Mouse (Mus musculus) limb, embryonic 11.5 days (tissue): Measurements from ENCODE around the gene Grik4. TPM values are rescaled to one million over a fixed set of nuclear protein-coding genes. Genes with fewer than 3 reads are reported as not detected.
A peak's percentile ranks its signal among the peaks of the same experiment; 100 is the strongest.

Experiments
- ATAC-seq: fragments of 200-750 bp; cut with Nextera tagmentation; 2 replicates; pipeline ENCODE4 v1.8.0; 2017; ENCODE audit warnings: low read depth; ENCODE audit not compliant: insufficient number of reproducible peaks, low FRiP score, low TSS enrichment
- DNase-seq: peaks from one replicate; pipeline ENCODE4 v3.0.0-alpha.2; 2015; ENCODE audit warnings: low spot score
- H3K27ac ChIP-seq: fragments of 300-500 bp; sonication (generic); replicated peaks from 2 replicates; pipeline ENCODE4 v1.5.1; 2014; ENCODE audit warnings: low read depth, mild to moderate bottlenecking, low read length
- H3K27me3 ChIP-seq: fragments of 300-500 bp; sonication (generic); 2 replicates; pipeline ENCODE4 v1.6.1; 2014; ENCODE audit warnings: mild to moderate bottlenecking, low read length, mixed read lengths; ENCODE audit not compliant: control insufficient read depth, insufficient read depth
- H3K36me3 ChIP-seq: fragments of 300-500 bp; sonication (generic); 2 replicates; pipeline ENCODE4 v1.6.1; 2014; ENCODE audit warnings: mild to moderate bottlenecking, low read length, moderate library complexity, mixed read lengths; ENCODE audit not compliant: control insufficient read depth, insufficient read depth
- H3K4me1 ChIP-seq: fragments of 300-500 bp; sonication (generic); 2 replicates; pipeline ENCODE4 v1.6.1; 2014; ENCODE audit warnings: low read length, mixed read lengths; ENCODE audit not compliant: control insufficient read depth, insufficient read depth
- H3K4me2 ChIP-seq: fragments of 300-500 bp; sonication (generic); 2 replicates; pipeline ENCODE4 v1.6.1; 2014; ENCODE audit warnings: low read depth, mild to moderate bottlenecking, moderate library complexity; ENCODE audit not compliant: severe bottlenecking
- H3K4me3 ChIP-seq: fragments of 300-500 bp; sonication (generic); 2 replicates; pipeline ENCODE4 v1.5.1; 2014; ENCODE audit warnings: low read depth, low read length
- H3K9ac ChIP-seq: fragments of 300-500 bp; sonication (generic); 2 replicates; pipeline ENCODE4 v1.6.1; 2014; ENCODE audit warnings: mild to moderate bottlenecking, low read length
- H3K9me3 ChIP-seq: fragments of 300-500 bp; sonication (generic); 2 replicates; pipeline ENCODE4 v1.6.1; 2016; ENCODE audit warnings: low read length; ENCODE audit not compliant: control insufficient read depth
- WGBS: fragments of 180-500 bp; shearing (Covaris S2); extraction: QIAGEN DNeasy Blood & Tissue Kit; methylation state at CpG from one replicate; pipeline ENCODE4 v1.1.7; 2014; 5-methylcytosine and 5-hydroxymethylcytosine counted together
- polyA plus RNA-seq: library from polyadenylated mRNA; unstranded; fragments of >200 nt; fragmentation: Nextera tagmentation; extraction: Ambion mirVana; gene quantifications from 2 replicates; pipeline ENCODE4 v1.2.1, GENCODE M21; 2014

Gene Grik4
- polyA plus RNA-seq, 1 experiment from 2014 or later, result 1.1 TPM

DNA sequence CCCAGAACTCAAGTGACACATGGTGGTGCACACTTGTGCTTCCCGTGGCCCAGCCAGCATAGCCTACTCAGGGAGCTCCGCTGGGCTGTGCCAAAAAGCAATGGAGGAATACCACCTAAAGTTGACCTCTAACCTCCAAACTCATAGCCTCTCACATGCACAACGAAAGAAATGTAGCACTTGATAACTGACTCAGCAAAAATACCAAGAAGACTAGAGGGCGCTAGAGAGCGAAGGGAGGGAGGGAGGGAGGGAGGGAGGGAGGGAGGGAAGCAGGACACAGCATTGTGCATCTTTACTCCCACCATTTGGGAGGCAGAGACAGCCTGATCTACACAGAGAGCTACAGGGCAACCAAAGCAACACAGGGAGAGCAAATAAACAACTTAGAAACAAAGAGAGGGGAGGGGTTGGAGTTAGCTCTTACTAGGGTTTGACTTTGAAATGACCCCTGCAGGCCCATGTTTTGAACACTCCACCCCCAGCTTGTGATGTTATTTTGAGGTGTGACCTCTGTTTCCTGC is 185.5 kb downstream of the Grik4 start:
- Histone ChIP-seq H3K36me3 (no peaks in the 10 kb centered on the region), H3K9ac (no peak overlapping the region), H3K27me3 (no peaks in the 10 kb centered on the region), H3K4me1 (peaks cover 19% of the 10 kb centered on the region), H3K4me3 (no peak overlapping the region), H3K4me2 (no peak overlapping the region), H3K9me3 (no peaks in the 10 kb centered on the region), H3K27ac (no peak overlapping the region)
- ATAC-seq (no peak), DNase-seq (no peak)
- WGBS, result 41% methylated on average over 5 of the region's 5 CpGs

- 74% methylated on average over 3 of the region's 3 CpGs for WGBS
- no peaks in the 10 kb centered on the region for H3K9me3 ChIP-seq
- H3K27me3 ChIP-seq, result no peaks in the 10 kb centered on the region
- no peak overlapping the region for H3K4me3 ChIP-seq
- DNase-seq, result no peak
- H3K4me1 ChIP-seq, result peaks cover 15% of the 10 kb centered on the region
- no peak overlapping the region for H3K4me2 ChIP-seq
- no peak for ATAC-seq
- no peak overlapping the region for H3K27ac ChIP-seq
- no peak overlapping the region for H3K9ac ChIP-seq
- no peaks in the 10 kb centered on the region for H3K36me3 ChIP-seq
Measured at GRCm38 (mm10) chr9:42757012-42757640, 187.2 kb downstream of the Grik4 start.

DNA sequence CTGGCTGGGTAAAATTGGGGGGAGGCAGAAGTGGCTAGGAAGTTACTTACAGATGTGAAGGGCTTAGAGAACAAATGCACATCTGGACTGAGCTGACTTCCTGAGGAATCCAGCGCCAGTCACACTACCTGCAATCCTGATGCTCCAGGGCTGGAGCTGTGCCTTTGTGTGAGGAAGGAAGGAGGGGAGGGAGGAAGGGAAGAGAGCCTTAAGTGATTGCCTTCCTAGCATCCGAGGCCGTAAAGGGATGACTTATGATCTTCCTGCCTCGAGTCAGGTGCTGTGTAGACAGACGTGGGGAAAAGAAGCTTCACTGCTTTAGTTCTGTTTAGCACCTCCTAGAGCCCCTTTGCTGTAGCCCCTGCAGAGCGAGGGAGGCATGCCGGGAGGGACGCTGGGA is 189.6 kb downstream of the Grik4 start:
- Histone ChIP-seq H3K36me3 (no peaks in the 10 kb centered on the region), H3K4me2 (no peak overlapping the region), H3K9ac (no peak overlapping the region), H3K4me3 (no peak overlapping the region), H3K9me3 (no peaks in the 10 kb centered on the region), H3K27me3 (no peaks in the 10 kb centered on the region), H3K27ac (no peak overlapping the region), H3K4me1 (0 out of 2 replicates have a peak, but pooled peaks cover 3% of the 10 kb centered on the region)
- ATAC-seq (no peak), DNase-seq (no peak)
- 12% methylated on average over 8 of the region's 8 CpGs for WGBS

- 0 out of 2 replicates have a peak, but pooled peaks cover 3% of the 10 kb centered on the region for H3K4me1 ChIP-seq
- no peaks in the 10 kb centered on the region for H3K36me3 ChIP-seq
- 93% methylated on average over 2 of the region's 2 CpGs for WGBS
- H3K9ac ChIP-seq, result no peak overlapping the region
- no peaks in the 10 kb centered on the region for H3K27me3 ChIP-seq
- H3K27ac ChIP-seq, result no peak overlapping the region
- H3K4me3 ChIP-seq, result no peak overlapping the region
- H3K4me2 ChIP-seq, result no peak overlapping the region
- no peak for DNase-seq
- H3K9me3 ChIP-seq, result no peaks in the 10 kb centered on the region
- no peak for ATAC-seq
Measured at GRCm38 (mm10) chr9:42751160-42751559, 193.1 kb downstream of the Grik4 start.

DNA sequence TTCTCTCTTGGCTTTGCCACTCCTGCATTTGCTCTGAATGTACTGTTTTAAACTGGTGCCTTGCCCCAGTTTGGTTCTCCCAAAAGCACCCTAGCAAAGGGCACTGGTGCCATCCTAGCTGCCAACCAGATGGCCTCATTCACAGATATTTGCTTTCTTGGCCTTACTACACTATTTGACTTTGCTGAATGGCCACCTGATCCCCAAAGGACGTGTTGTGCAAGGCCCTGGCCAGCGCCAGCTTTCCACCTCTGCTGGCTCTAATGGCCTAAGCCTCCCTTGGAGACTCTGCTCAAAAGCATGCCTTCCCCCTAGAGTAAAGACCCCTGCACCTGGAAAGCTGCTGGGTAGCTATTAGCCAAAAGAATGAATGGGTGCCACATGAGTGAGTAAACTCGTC is 194.1 kb downstream of the Grik4 start:
- no peak overlapping the region for H3K4me2 ChIP-seq
- H3K36me3 ChIP-seq, result no peaks in the 10 kb centered on the region
- H3K27me3 ChIP-seq, result no peaks in the 10 kb centered on the region
- H3K9me3 ChIP-seq, result no peaks in the 10 kb centered on the region
- no peak overlapping the region for H3K4me3 ChIP-seq
- DNase-seq, result no peak
- no peak overlapping the region for H3K9ac ChIP-seq
- H3K4me1 ChIP-seq, result no peaks in the 10 kb centered on the region
- 74% methylated on average over 3 of the region's 3 CpGs for WGBS
- H3K27ac ChIP-seq, result no peak overlapping the region
- no peak for ATAC-seq

DNA sequence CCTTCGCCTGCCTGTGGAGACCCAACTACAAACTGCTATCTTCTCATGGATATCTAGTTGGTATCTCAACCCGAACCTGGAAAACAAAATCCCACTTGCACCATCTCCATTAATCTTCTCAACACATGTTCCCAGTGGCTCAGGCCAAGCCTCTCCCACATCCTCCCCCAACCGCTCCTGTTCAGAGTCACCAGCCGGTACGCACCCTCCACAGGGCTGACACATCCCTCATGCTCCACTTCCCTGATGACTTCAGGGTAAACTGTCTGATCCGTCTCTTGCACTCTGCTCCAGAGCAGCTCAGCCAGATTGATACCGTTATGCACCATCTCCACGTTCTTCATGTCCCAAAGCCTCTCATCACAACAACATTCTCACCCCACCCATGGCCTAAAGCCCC is 198.3 kb downstream of the Grik4 start:
- Histone ChIP-seq H3K27ac (no peak overlapping the region), H3K4me2 (no peak overlapping the region), H3K4me3 (no peak overlapping the region), H3K9ac (no peak overlapping the region), H3K4me1 (0 out of 2 replicates have a peak, but pooled peaks cover 5% of the 10 kb centered on the region), H3K36me3 (no peaks in the 10 kb centered on the region), H3K9me3 (no peaks in the 10 kb centered on the region), H3K27me3 (no peaks in the 10 kb centered on the region)
- DNase-seq, result no peak
- no peak for ATAC-seq
- WGBS, result 68% methylated on average over 8 of the region's 8 CpGs

GRCm38 (mm10) chr9:42742385-42742784 is 201.9 kb downstream of the Grik4 start:
- no peak overlapping the region for H3K27ac ChIP-seq
- no peak overlapping the region for H3K4me2 ChIP-seq
- DNase-seq, result no peak
- H3K4me1 ChIP-seq, result 0 out of 2 replicates have a peak, but pooled peaks cover 5% of the 10 kb centered on the region
- H3K36me3 ChIP-seq, result no peaks in the 10 kb centered on the region
- H3K4me3 ChIP-seq, result no peak overlapping the region
- ATAC-seq, result no peak
- WGBS, result 69% methylated on average over 5 of the region's 5 CpGs
- no peak overlapping the region for H3K9ac ChIP-seq
- H3K27me3 ChIP-seq, result no peaks in the 10 kb centered on the region
- H3K9me3 ChIP-seq, result no peaks in the 10 kb centered on the region

GRCm38 (mm10) chr9:42736697-42737335 is 207.5 kb downstream of the Grik4 start:
- H3K36me3 ChIP-seq, result no peaks in the 10 kb centered on the region
- ATAC-seq (no peak), DNase-seq (peak; percentile 33)
- no peak overlapping the region for H3K4me2 ChIP-seq
- H3K4me3 ChIP-seq, result no peak overlapping the region
- H3K9me3 ChIP-seq, result no peaks in the 10 kb centered on the region
- no peaks in the 10 kb centered on the region for H3K27me3 ChIP-seq
- WGBS, result 48% methylated on average over 7 of the region's 7 CpGs
- no peaks in the 10 kb centered on the region for H3K4me1 ChIP-seq
- H3K9ac ChIP-seq, result no peak overlapping the region
- H3K27ac ChIP-seq, result no peak overlapping the region
